Mouse (Mus musculus): ENCODE results near the gene Prdm5. TPM values are rescaled to one million over a fixed set of nuclear protein-coding genes. Genes with fewer than 3 reads are reported as not detected.

Gene Prdm5
- total RNA-seq, 2 experiments from 2014 or later: 7.8 to 8.9 TPM

GRCm38 (mm10) chr6:65923501-65924084 lies 144.8 kb downstream of the Prdm5 start:
- no peak for DNase-seq
- intact Hi-C loops (cut with DNase I): no loop called here

GRCm38 (mm10) chr6:65925737-65926333 lies 147.0 kb downstream of the Prdm5 start:
- no peak for DNase-seq

GRCm38 (mm10) chr6:65930523-65930922 lies 151.7 kb downstream of the Prdm5 start:
- DNase-seq: no peak
- intact Hi-C loops (cut with DNase I): no loop called here

More at GRCm38 (mm10) chr6:65925737-65926333, 147.0 kb downstream of the Prdm5 start:
- intact Hi-C loops (cut with DNase I): no loop called here

- intact Hi-C loops (cut with DNase I): no loop called here
- DNase-seq: no peak
Observed at GRCm38 (mm10) chr6:65932776-65933175, 154.0 kb downstream of the Prdm5 start.

- intact Hi-C loops (cut with DNase I): no loop called here
- DNase-seq: no peak
Observed at GRCm38 (mm10) chr6:65933177-65933576, 154.4 kb downstream of the Prdm5 start.

GRCm38 (mm10) chr6:65935566-65936281 lies 156.9 kb downstream of the Prdm5 start:
- DNase-seq: no peak
- intact Hi-C loops (cut with DNase I): no loop called here

- no peak for DNase-seq
- intact Hi-C loops (cut with DNase I): no loop called here
Observed at GRCm38 (mm10) chr6:65950492-65950891, 171.7 kb downstream of the Prdm5 start.

GRCm38 (mm10) chr6:65952309-65952708 lies 173.5 kb downstream of the Prdm5 start, which contains the start of gene 4930544G11Rik:
Gene 4930544G11Rik, plus strand, starts transcription at chr6:65952609.
- no peak for DNase-seq
- intact Hi-C loops (cut with DNase I): no loop called here

- DNase-seq: no peak
Observed at GRCm38 (mm10) chr6:65969386-65970111, 190.8 kb downstream of the Prdm5 start.

GRCm38 (mm10) chr6:65970410-65970809 lies 191.6 kb downstream of the Prdm5 start:
- intact Hi-C loops (cut with DNase I): no loop called here
- no peak for DNase-seq

More at GRCm38 (mm10) chr6:65969386-65970111, 190.8 kb downstream of the Prdm5 start:
- intact Hi-C loops (cut with DNase I): no loop called here

Other genes starting within 250 kb of the Prdm5 start
- gene Ndnf, start 107.4 kb upstream of the Prdm5 start, total RNA-seq (2021): 1 to 10 TPM; 2.0 to 3.9 TPM
- not detected for gene 4930544G11Rik, start 173.6 kb downstream of the Prdm5 start, total RNA-seq (2021)

All from heart, postnatal 36 days (tissue).